Mouse (Mus musculus): ENCODE results near the gene Gm28230. TPM values are rescaled to one million over a fixed set of nuclear protein-coding genes. Genes with fewer than 3 reads are reported as not detected.

The Gm28230 gene
- total RNA-seq (2014; fragmentation: Nextera tagmentation), result not detected in 2 replicates
- total RNA-seq (2017), result not detected in 2 replicates

DNA sequence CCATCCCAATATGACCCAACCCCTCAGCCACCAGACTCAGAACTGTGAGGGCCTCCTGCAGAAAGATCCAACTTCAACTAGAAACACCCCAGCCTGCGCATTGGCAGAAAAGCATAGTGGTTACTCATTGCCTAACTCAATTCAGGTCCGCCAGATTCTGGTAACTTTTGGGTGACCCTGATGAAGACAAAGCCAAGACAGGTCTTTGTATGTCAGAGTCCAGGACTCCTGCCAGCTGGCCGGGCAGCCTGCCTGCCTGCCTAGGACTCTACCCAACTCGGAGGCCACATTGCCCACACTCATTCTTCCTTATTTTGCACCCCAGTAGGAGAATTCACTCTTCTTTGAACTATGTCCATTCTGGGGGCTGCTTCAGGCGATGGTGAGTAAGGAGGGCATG, at the start of gene Gm28230:
Gene Gm28230 (plus strand): TSS at position 178 of the 400 bp plus-strand sequence.
- no peak for ATAC-seq (replicated peaks; ENCODE audit: low FRiP score, low TSS enrichment, poor library complexity, severe bottlenecking)

DNA sequence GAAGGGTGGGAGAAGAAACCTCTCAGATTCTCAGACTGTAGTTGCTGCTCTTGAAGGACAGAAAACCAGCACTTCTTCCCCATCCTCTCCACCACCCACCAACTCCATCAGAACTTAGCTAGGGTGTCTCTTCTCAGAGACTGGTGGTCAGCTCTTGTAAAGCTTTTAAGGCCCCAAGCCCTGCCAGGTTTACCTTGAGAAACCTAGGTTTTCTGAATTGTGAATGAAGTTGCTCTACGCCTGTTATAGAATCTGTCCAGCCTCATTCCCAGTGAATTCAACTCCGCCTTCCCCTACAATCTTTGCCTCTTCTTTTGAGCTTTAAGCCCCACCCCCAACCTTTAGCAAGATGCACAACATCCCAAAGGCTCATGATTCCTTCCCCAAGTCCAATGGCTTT, 49.4 kb upstream of the Gm28230 start:
- no peak for ATAC-seq (replicated peaks; ENCODE audit: low FRiP score, low TSS enrichment, poor library complexity, severe bottlenecking)

DNA sequence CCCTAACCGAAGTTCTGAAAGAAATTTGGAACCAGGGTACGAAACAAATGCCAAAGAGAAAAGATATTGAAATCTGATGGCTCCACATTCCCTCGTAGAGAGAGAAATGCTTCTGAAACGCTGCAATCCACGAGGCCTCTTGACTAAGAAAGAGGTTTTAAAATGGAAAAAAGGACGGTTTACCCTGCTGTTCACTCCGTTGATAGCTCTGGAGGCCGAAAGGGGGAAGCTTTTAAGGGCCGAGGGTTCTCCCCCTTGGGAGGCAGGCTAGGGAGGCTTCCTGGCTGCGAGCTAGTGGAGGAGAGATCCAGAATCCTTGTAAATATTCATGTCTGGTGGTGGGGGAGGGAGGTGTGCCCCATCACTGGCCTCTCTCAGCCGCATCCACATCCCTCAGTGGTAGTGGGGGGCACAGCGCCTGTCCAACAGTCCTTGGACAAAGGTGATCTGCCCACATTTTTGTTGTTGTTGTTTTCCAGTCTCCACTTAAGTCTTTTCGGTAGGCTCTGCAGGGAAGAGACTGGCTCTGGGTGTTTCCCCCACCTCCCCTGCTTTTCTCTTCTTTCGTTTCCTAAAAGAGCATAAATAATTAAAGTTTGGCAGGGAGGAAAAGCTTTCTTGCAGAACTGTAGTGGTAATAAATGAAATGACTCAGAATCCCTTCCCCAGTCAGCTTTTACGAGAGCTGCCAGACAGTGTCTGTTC, 47.5 kb upstream of the Gm28230 start, which contains the start of gene Hoxd11:
Gene Hoxd11 (plus strand): TSS at position 667 of the 705 bp plus-strand sequence.
- no peak for ATAC-seq (replicated peaks; ENCODE audit: low FRiP score, low TSS enrichment, poor library complexity, severe bottlenecking)

- ATAC-seq (replicated peaks; ENCODE audit: low FRiP score, low TSS enrichment, poor library complexity, severe bottlenecking), result no peak
These were observed 46.9 kb upstream of the Gm28230 start for GRCm38 (mm10) chr2:74679596-74679971.

DNA sequence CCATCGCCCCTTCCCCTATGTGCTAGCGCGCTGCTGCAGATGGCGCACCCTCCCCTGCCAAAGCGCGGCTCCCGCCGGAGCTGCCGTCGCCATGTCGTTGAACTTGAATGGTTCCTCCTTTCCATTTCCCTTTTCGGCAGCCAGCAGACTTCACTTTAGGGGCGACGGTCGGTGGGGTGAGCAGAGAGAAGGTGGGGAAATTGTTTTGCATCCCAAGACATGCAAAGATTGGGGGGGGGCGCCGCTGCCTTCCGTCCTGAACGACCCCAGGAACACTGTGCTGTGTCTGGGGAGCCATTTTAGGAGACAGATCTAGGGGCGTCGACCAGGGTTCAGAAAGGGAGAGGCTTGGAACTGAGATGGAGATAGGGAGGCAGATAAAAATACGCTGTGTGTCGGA, 46.5 kb upstream of the Gm28230 start:
- ATAC-seq (replicated peaks; ENCODE audit: low FRiP score, low TSS enrichment, poor library complexity, severe bottlenecking), result no peak

DNA sequence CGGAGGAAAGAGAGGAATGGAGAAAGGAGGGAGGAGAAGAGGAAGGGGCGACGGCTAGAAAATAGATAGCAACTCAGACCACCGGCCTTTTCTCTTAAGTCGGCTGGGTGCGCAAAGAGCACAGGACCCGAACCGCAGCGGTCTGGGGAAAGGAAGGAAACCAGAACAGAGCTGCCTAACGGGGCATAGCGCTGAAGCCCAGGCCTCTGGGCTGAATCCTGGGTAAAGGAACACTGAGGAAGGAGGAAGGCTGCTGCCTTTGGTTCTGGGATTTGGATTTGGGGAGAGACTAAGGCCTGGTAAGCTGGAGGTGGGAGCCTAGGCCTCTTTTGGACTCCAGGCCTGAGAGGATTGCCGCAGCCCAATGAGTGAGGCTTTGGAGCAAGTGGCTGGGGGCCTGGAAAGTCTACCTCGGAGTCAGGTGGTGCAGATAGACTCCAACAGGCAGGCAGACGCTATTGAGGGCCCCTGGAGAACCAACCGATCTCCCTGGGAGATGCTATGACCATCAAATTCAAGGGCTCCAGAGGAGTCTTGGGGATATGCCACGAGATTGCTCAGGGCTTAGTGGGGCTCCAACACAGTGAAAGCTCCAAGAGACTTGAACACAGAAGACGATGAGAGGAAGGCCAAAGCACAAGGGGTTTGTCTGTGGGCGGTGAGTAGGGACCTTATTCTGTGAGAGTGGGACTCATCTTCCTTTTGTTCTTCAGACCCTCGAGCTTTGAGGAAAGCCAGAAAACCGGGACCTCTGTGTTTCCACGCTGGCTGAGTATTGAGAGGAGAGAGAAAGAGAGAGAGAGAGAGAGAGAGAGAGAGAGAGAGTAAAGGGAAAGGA, 45.7 kb upstream of the Gm28230 start:
- no peak for ATAC-seq (replicated peaks; ENCODE audit: low FRiP score, low TSS enrichment, poor library complexity, severe bottlenecking)

GRCm38 (mm10) chr2:74681594-74682531, 44.7 kb upstream of the Gm28230 start:
- no peak for ATAC-seq (replicated peaks; ENCODE audit: low FRiP score, low TSS enrichment, poor library complexity, severe bottlenecking)

DNA sequence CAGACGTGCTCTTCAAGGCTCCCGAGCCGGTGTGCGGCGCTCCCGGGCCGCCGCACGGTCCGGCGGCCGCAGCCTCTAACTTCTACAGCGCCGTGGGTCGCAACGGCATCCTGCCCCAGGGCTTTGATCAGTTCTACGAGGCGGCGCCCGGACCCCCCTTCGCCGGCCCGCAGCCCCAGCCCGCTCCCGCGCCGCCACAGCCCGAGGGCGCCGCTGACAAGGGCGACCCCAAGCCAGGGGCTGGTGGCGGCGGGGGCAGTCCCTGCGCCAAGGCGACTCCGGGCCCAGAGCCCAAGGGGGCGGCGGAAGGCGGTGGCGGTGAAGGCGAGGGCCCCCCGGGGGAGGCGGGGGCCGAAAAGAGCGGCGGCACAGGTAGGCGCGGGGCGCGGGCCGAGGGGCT, 43.7 kb upstream of the Gm28230 start:
- ATAC-seq (replicated peaks; ENCODE audit: low FRiP score, low TSS enrichment, poor library complexity, severe bottlenecking), result no peak

DNA sequence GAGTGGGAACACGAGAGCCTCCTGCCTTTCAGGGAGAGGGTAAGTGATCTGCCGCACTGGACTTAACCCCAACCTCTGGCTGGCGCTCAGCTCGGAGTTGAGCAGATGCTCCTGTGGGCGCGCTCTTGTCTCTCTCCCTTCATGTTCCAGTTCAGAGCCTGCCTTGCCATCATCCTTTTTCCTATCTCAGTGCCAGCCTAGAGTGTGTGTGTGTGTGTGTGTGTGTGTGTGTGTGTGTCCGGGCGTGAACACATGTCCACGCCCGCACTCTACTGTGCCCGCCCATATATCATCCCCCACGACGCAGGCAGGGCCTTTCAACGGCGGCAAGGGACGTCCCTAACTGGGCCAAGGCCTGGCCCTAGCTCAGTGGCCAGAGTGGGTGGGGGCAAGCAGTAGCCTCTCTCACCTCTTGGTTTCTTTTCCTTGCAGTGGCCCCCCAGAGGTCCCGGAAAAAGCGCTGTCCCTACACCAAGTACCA, 43.0 kb upstream of the Gm28230 start:
- ATAC-seq (replicated peaks; ENCODE audit: low FRiP score, low TSS enrichment, poor library complexity, severe bottlenecking), result no peak

DNA sequence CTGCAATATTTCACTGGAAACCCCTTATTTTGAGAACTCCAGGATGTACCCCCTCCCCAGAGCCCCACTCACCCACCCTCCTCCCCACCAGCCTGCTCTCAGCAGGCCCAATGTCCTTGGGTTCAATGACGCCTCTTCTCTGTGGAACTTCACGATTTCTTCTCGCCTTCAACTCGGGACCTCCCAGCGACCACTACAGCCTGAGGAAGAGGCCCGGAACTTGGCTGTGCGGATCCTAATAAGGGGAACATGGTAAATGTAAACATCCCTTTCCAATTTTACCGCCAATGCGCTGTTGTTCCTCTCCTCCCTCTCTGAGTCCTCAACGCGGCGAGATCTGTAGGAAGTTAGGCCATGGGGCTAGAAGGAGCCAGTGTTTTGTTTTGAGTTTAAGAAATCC, 42.4 kb upstream of the Gm28230 start:
- no peak for ATAC-seq (replicated peaks; ENCODE audit: low FRiP score, low TSS enrichment, poor library complexity, severe bottlenecking)

GRCm38 (mm10) chr2:74685059-74685603, 41.4 kb upstream of the Gm28230 start:
- no peak for ATAC-seq (replicated peaks; ENCODE audit: low FRiP score, low TSS enrichment, poor library complexity, severe bottlenecking)

- ATAC-seq (replicated peaks; ENCODE audit: low FRiP score, low TSS enrichment, poor library complexity, severe bottlenecking), result no peak
These were observed 40.1 kb upstream of the Gm28230 start for GRCm38 (mm10) chr2:74686301-74686987.

GRCm38 (mm10) chr2:74686988-74687697, 39.4 kb upstream of the Gm28230 start:
- no peak for ATAC-seq (replicated peaks; ENCODE audit: low FRiP score, low TSS enrichment, poor library complexity, severe bottlenecking)

DNA sequence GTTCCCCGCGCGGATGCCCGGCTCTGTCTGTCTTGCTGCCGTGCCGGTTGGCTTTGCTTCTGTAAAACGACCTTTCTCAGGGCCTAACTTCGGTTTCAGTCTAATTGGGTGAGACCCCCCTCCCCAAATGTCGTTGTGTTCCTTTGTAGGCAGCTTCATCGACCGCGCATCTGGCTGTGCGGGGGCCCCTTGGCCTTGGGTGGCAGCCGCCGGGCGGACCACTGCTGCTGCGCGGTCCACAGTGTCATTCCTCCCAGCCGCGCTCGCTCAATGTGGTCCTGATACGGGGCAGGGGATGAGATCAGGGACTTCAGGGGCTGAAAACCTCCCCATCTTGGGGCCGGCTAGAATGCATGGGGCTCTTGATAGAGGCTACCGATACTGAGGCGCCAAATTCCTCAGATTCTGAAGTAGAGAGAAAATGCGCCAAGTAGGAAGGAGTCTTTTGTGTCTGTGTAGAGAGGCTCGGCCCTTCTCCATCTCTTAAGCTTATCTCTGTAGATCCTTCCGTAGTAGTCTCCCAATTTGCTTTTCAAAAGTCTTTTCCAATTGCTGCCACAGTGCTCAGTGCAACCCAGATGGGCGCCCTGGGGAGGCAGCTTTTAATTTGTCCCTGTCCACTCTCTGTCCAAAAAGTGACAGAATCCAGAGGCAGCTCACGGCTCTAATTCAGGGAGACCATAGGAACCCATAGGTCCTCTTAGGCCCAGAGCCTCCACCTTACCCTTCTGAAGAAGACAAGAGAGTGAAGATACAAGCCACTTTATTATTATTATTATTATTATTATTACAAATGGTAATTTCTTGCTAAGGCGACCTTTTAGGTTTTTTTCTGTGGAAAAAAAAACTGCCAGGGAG, 38.6 kb upstream of the Gm28230 start:
- ATAC-seq (replicated peaks; ENCODE audit: low FRiP score, low TSS enrichment, poor library complexity, severe bottlenecking), result no peak

DNA sequence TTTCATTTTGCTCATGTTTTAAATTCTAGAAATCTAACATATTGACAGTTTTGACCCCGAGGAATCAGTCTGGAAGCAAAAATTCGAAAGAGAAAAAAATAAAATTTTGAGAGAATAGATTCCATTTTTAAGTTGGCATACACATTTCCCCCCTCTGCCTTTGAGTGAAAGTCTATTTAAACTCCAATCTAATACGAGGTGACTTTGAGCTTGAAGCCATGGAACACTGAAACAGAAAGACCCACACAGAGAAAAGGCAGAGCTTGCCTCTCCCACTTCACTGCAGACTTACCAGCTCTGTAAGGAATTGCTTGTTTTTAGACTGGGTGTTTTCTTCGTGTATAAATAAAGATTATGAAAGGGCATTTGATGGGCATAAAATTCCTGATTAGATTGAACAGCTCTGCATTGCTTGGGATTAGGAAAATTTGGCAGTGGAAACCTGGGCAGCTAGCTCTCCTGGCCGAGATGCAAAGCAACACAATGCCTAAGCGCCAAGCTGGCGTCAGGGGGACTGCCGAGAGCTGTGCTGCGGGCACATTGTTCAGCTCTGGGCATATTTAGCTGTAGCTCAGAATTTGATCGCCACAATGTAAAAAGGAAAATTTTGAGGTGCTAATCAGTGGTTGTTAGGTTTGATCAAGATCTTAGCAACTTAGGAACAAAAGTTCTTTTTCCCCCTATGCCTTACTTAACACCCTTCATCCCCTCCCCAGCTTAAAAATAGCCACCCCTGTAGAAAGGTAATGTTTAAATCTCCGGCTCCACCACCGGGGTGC, 37.5 kb upstream of the Gm28230 start:
- no peak for ATAC-seq (replicated peaks; ENCODE audit: low FRiP score, low TSS enrichment, poor library complexity, severe bottlenecking)

DNA sequence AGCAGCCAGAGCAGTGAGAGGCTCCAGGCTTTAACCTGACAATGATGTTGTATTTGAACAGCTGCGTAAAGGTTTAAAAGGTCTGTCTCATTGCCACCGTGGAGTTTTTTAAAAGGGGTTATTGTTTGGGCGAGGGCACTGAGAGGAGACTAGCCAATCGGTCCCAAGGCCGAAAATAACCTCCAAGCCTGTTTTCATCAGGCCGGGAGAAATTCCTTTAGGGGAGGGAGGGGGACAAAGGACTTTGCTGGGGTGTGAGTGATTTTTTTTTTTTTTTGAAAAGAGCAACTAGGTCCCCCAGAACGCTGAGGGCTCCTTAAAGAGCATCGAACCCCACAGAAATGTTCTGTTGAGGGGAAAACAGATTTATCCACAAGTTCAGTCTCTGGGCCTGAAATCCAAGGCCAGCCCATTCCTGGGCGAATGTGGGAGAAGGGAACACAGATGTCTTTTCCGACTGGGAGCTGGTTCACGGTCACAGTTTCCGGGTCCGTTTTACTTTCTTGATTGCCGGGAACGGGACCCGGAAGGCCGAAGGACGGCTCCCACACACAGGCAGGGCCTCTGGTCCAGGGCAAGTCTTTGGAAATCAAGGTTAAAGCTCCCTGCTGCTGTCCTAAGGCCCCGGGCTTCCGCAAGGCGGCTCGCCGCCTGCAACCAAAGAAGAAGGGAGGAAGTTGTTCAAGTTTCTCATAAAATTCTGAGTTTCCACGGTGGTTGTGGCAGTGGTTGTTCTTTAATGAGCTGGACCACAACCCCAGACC, 36.8 kb upstream of the Gm28230 start:
- no peak for ATAC-seq (replicated peaks; ENCODE audit: low FRiP score, low TSS enrichment, poor library complexity, severe bottlenecking)

Measured in megakaryocyte-erythroid progenitor cell, adult 5-6 weeks (primary cell).